Mouse (Mus musculus): ENCODE measurements around the gene Tmem182. TPM values are rescaled to one million over a fixed set of nuclear protein-coding genes. Genes with fewer than 3 reads are reported as not detected.

Gene Tmem182
- total and polyA plus RNA-seq, 3 experiments, result not detected

DNA sequence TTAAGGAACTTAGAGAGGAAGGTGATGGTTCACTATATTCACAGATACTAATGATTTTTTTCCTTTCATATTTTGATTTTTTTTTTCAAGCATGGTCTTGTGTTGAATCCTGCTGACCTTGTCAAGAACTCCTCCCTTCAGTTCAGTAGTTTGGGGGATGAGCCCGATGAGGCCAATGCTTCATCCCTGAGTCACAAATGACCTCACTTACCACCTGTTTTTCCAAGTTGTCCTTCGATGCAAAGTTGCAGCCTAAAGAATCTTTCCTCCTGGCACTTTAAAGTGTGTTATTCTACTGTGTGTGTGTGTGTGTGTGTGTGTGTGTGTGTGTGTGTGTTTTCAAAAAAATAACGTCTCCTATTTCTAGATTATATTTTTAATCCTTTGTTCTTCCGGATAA lies 30.1 kb downstream of the Tmem182 start:
- Histone ChIP-seq H3K4me3 (replicated peaks in 1 of 3; ENCODE audit: low read depth in 2 of 3, low read length in 2 of 3, poor library complexity in 1 of 3) (no peak overlapping the region), H3K27me3 (replicated peaks) (no peaks in the 10 kb centered on the region), H3K4me2 (ENCODE audit: insufficient read depth, low read depth, poor library complexity, severe bottlenecking) (no peak overlapping the region), H3K79me2 (replicated peaks; ENCODE audit: control insufficient read depth, extremely low read depth, insufficient read depth, poor library complexity, severe bottlenecking) (no peaks in the 10 kb centered on the region), H3K9me3 (replicated peaks; ENCODE audit: low read length) (peaks cover 61% of the 10 kb centered on the region), H3K9ac (ENCODE audit: insufficient read depth, low read depth) (no peak overlapping the region), H3K36me3 (replicated peaks in 1 of 2; ENCODE audit: control insufficient read depth in 1 of 2, insufficient read depth in 1 of 2, low read length in 1 of 2) (no peaks in the 10 kb centered on the region), H3K4me1 (ENCODE audit: control insufficient read depth in 1 of 2, insufficient read depth in 2 of 2) (no peaks in the 10 kb centered on the region), H3K27ac (ENCODE audit: insufficient read depth, low read depth) (no peak overlapping the region)
- in situ Hi-C loops (cut with MboI; ENCODE audit: low pct_ligation_motif_present, low pct_unique_long_range_greater_than_20kb, low sequenced_read_pairs), result no loop called here
- no peak for DNase-seq (ENCODE audit: extremely low read depth)
- TF ChIP-seq JUN (IDR thresholded peaks at IDR 0.05; ENCODE audit: insufficient read depth, low read depth, low read length) (no peak), NRF1 (IDR thresholded peaks at IDR 0.05; ENCODE audit: low read depth, low read length) (no peak), KAT2A (IDR thresholded peaks at IDR 0.05; ENCODE audit: insufficient replicate concordance, low read length) (no peak), CTCF (conservative IDR thresholded peaks at IDR 0.05 in 1 of 2, IDR thresholded peaks at IDR 0.05 in 1 of 2; ENCODE audit: low read depth in 2 of 2, low read length in 2 of 2) (no peak), MAZ (IDR thresholded peaks at IDR 0.05; ENCODE audit: low read depth, low read length) (no peak), ZKSCAN1 (IDR thresholded peaks at IDR 0.05; ENCODE audit: borderline replicate concordance, low read depth, low read length) (no peak), ZC3H11A (IDR thresholded peaks at IDR 0.05; ENCODE audit: low read depth, low read length) (no peak), ZNF384 (IDR thresholded peaks at IDR 0.05; ENCODE audit: low read depth, low read length) (no peak), USF1 (IDR thresholded peaks at IDR 0.05; ENCODE audit: low read depth, low read length) (no peak), UBTF (IDR thresholded peaks at IDR 0.05; ENCODE audit: low read depth, low read length) (no peak), TBP (conservative IDR thresholded peaks at IDR 0.05; ENCODE audit: low read depth, low read length) (no peak), ELF1 (IDR thresholded peaks at IDR 0.05; ENCODE audit: low read depth, low read length) (no peak), USF2 (conservative IDR thresholded peaks at IDR 0.05; ENCODE audit: low read depth, low read length) (no peak)
- dilution Hi-C loops (cut with MboI; ENCODE audit: extremely low pct_ligation_motif_present, extremely low pct_unique_long_range_greater_than_20kb, low sequenced_read_pairs), result no loop called here

- no peaks in the 10 kb centered on the region for H3K4me1 ChIP-seq (ENCODE audit: control insufficient read depth in 1 of 2, insufficient read depth in 2 of 2)
These were observed 35.2 kb downstream of the Tmem182 start for GRCm38 (mm10) chr1:40840605-40841004.

More at GRCm38 (mm10) chr1:40840605-40841004, 35.2 kb downstream of the Tmem182 start:
- no peak overlapping the region for H3K4me2 ChIP-seq (ENCODE audit: insufficient read depth, low read depth, poor library complexity, severe bottlenecking)
- no peaks in the 10 kb centered on the region for H3K27me3 ChIP-seq (replicated peaks)
- H3K9ac ChIP-seq (ENCODE audit: insufficient read depth, low read depth), result no peak overlapping the region
- H3K79me2 ChIP-seq (replicated peaks; ENCODE audit: control insufficient read depth, extremely low read depth, insufficient read depth, poor library complexity, severe bottlenecking), result no peaks in the 10 kb centered on the region
- no peak overlapping the region for H3K27ac ChIP-seq (ENCODE audit: insufficient read depth, low read depth)
- dilution Hi-C loops (cut with MboI; ENCODE audit: extremely low pct_ligation_motif_present, extremely low pct_unique_long_range_greater_than_20kb, low sequenced_read_pairs), result no loop called here
- in situ Hi-C loops (cut with MboI; ENCODE audit: low pct_ligation_motif_present, low pct_unique_long_range_greater_than_20kb, low sequenced_read_pairs), result no loop called here
- TF ChIP-seq ELF1 (IDR thresholded peaks at IDR 0.05; ENCODE audit: low read depth, low read length) (no peak), ZKSCAN1 (IDR thresholded peaks at IDR 0.05; ENCODE audit: borderline replicate concordance, low read depth, low read length) (no peak), TBP (conservative IDR thresholded peaks at IDR 0.05; ENCODE audit: low read depth, low read length) (no peak), ZNF384 (IDR thresholded peaks at IDR 0.05; ENCODE audit: low read depth, low read length) (no peak), E2F4 (IDR thresholded peaks at IDR 0.05; ENCODE audit: insufficient replicate concordance, low read depth, low read length) (no peak), CHD2 (IDR thresholded peaks at IDR 0.05; ENCODE audit: low read length) (no peak), CHD1 (IDR thresholded peaks at IDR 0.05; ENCODE audit: low read depth, low read length) (no peak)
- H3K36me3 ChIP-seq (replicated peaks in 1 of 2; ENCODE audit: control insufficient read depth in 1 of 2, insufficient read depth in 1 of 2, low read length in 1 of 2), result no peaks in the 10 kb centered on the region
- DNase-seq (ENCODE audit: extremely low read depth), result no peak
- no peak overlapping the region for H3K4me3 ChIP-seq (replicated peaks in 1 of 3; ENCODE audit: low read depth in 2 of 3, low read length in 2 of 3, poor library complexity in 1 of 3)
- peaks cover 72% of the 10 kb centered on the region for H3K9me3 ChIP-seq (replicated peaks; ENCODE audit: low read length)
